Mouse (Mus musculus) erythroblast, embryonic 14.5 days (primary cell): ENCODE results near the gene Eif4enif1.

Experiments
- GATA1 ChIP-seq: IDR thresholded peaks from 2 replicates; pipeline ENCODE4 v1.6.1; 2012; ENCODE audit warnings: low read length, inconsistent platforms, mixed read lengths
- TAL1 ChIP-seq: IDR thresholded peaks from 3 replicates; pipeline ENCODE4 v1.6.1; 2012; ENCODE audit warnings: low read length, inconsistent platforms, mixed read lengths

DNA sequence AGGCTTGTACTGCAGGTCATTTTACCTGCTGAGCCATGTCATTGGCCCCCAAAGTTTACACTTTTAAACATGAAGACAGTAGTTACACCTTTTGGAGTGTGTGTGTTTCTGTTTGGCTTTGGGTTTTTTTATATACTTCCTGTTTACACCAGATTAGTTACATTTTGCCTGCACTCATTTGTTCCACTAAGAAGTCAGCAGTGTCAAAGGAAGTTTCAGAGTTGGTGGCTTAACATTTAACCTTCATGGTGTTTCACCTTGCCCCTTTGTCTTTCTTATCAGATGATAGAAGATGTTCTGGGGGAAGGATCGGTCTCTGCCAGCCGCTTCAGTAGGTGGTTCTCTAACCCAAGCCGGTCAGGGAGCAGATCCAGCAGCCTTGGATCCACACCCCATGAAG is 24.9 kb downstream of the Eif4enif1 start:
- no peak for TF ChIP-seq GATA1
- no peak for TF ChIP-seq TAL1
